Mouse (Mus musculus) midbrain, embryonic 11.5 days (tissue): ENCODE measurements around the gene Commd7. TPM values are rescaled to one million over a fixed set of nuclear protein-coding genes. Genes with fewer than 3 reads are reported as not detected.

Experiments used
- ATAC-seq: fragments of 200-750 bp; cut with Nextera tagmentation; 2 replicates; pipeline ENCODE4 v1.8.0; 2017; ENCODE audit warnings: moderate TSS enrichment, moderate library complexity; ENCODE audit not compliant: low FRiP score
- DNase-seq: peaks from one replicate; pipeline ENCODE4 v3.0.0; 2015; ENCODE audit warnings: low spot score; ENCODE audit errors: missing footprints
- H3K27ac ChIP-seq: fragments of 300-500 bp; sonication (generic); 2 replicates; pipeline ENCODE4 v1.5.1; 2014; ENCODE audit warnings: low read depth, low read length
- H3K27me3 ChIP-seq: fragments of 300-500 bp; sonication (generic); 2 replicates; pipeline ENCODE4 v1.6.1; 2014; ENCODE audit warnings: mild to moderate bottlenecking, low read length, moderate library complexity, mixed read lengths; ENCODE audit not compliant: control insufficient read depth, insufficient read depth
- H3K36me3 ChIP-seq: fragments of 300-500 bp; sonication (generic); 2 replicates; pipeline ENCODE4 v1.6.1; 2014; ENCODE audit warnings: mild to moderate bottlenecking, low read length, moderate library complexity, mixed read lengths; ENCODE audit not compliant: control insufficient read depth, insufficient read depth
- H3K4me1 ChIP-seq: fragments of 300-500 bp; sonication (generic); 2 replicates; pipeline ENCODE4 v1.6.1; 2014; ENCODE audit warnings: low read length; ENCODE audit not compliant: control insufficient read depth, insufficient read depth
- H3K4me2 ChIP-seq: fragments of 300-500 bp; sonication (generic); 2 replicates; pipeline ENCODE4 v1.6.1; 2014; ENCODE audit warnings: mild to moderate bottlenecking, moderate library complexity
- H3K4me3 ChIP-seq: fragments of 300-500 bp; sonication (generic); 2 replicates; pipeline ENCODE4 v1.5.1; 2014; ENCODE audit warnings: low read depth, low read length
- H3K9ac ChIP-seq: fragments of 300-500 bp; sonication (generic); 2 replicates; pipeline ENCODE4 v1.6.1; 2014; ENCODE audit warnings: low read length
- H3K9me3 ChIP-seq: fragments of 300-500 bp; sonication (generic); 2 replicates; pipeline ENCODE4 v1.6.1; 2016; ENCODE audit warnings: low read length; ENCODE audit not compliant: control insufficient read depth
- WGBS: fragments of 180-500 bp; shearing (Covaris S2); extraction: QIAGEN DNeasy Blood & Tissue Kit; methylation state at CpG from one replicate; pipeline ENCODE4 v1.1.7; 2014; 5-methylcytosine and 5-hydroxymethylcytosine counted together
- polyA plus RNA-seq: library from polyadenylated mRNA; unstranded; fragments of >200 nt; fragmentation: Nextera tagmentation; extraction: Ambion mirVana; gene quantifications from 2 replicates; pipeline ENCODE4 v1.2.1, GENCODE M21; 2014

Gene Commd7
- polyA plus RNA-seq, 1 experiment from 2014 or later, result 65.4 TPM

DNA sequence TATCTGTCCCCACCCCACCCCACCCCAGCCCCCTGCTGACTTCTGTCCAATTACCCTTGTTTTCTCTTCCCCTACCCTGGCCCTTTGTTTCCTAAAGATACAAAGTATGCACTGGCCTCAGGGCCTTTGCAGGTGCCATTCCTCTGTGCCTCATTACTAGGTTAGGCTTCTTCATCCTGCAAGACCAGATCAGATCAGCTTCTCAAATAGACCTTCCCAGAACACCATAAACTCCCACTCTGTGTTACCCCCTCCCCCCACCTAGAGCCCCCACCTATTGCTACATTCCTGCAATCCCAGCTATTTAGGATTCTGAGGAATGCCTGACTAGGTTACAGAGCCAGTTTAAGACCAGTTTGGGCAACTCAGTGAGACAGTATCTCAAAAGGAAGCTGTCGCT is 20.8 kb downstream of the Commd7 start:
- H3K4me1 ChIP-seq, result peaks cover 11% of the 10 kb centered on the region; the same call in 1 of the 2 replicates
- no peak overlapping the region for H3K4me2 ChIP-seq
- no peak for ATAC-seq
- H3K36me3 ChIP-seq, result no peaks in the 10 kb centered on the region
- WGBS, result 95% methylated on average over 1 of the region's 1 CpGs
- H3K9ac ChIP-seq, result no peak overlapping the region
- H3K9me3 ChIP-seq, result no peaks in the 10 kb centered on the region
- no peak overlapping the region for H3K4me3 ChIP-seq
- no peak overlapping the region for H3K27ac ChIP-seq
- peak; percentile 76 for DNase-seq
- no peaks in the 10 kb centered on the region for H3K27me3 ChIP-seq

DNA sequence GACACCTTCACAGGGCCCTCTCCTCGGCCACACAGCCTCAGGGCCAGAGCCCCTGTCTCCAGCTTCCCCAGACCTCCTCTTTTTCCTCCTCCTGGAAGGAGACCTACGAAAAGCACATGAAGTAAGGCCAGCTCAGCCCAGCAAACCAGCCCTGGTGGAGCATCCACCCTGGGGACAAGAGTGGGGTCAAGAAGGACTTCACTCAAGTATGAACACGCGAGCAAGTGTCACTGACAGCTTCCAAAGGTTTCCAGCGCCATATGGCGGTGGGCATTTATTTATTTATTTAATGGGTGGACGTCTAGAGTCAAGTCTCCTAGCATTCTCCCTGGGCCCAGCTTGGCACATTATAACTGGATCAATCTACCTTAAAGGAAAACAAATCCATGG is 21.3 kb downstream of the Commd7 start:
- DNase-seq (peak; percentile 91), ATAC-seq (no peak)
- no peak overlapping the region for H3K4me3 ChIP-seq
- peaks cover 11% of the 10 kb centered on the region; the same call in 1 of the 2 replicates for H3K4me1 ChIP-seq
- 68% methylated on average over 7 of the region's 7 CpGs for WGBS
- no peaks in the 10 kb centered on the region for H3K27me3 ChIP-seq
- no peak overlapping the region for H3K4me2 ChIP-seq
- peak overlapping the region; percentile 62 for H3K9ac ChIP-seq
- H3K9me3 ChIP-seq, result no peaks in the 10 kb centered on the region
- no peak overlapping the region; the same call in 1 of the 2 replicates for H3K27ac ChIP-seq
- no peaks in the 10 kb centered on the region for H3K36me3 ChIP-seq

DNA sequence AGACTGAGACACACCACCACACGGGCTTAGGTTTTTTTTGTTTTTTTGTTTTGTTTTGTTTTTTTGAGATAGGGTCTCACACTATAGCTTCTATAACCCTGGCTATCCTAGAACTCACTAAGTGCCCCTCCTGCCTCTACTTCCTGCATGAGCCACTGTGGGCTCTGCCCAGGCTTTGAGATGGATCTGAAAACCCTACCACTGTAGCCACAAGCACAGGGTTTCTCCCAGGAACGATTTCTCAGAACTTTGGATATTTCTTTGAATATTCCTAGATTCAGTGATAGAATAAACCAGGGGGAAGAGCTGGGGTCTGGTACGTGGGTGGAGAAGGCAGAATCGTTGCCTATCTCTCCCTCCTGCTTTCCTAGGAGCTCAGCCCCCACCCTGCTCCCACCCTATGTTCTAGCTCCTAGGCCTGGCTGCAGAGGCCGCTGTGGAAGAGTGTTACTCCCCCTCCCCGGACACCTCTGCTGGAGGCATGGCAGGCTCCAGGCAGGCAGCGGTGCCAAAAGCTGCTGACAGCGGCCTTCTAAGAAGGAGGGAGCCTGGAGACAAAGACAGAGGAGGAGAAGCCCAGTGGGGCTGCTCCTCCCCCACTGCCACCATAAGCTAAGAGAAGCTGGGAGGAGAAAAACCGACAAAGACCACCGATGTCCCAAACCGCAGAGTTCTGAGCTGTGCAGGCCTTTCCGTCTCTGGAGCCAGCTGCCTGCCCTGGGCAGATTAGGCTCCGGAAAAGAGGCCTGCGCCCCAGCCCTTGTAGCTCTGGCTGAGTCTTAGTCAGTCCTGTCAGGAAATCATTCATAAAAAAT is 21.9 kb downstream of the Commd7 start:
- Histone ChIP-seq H3K9me3 (no peaks in the 10 kb centered on the region), H3K4me3 (no peak overlapping the region), H3K27ac (peak overlapping the region; percentile 62), H3K4me1 (peaks cover 11% of the 10 kb centered on the region; the same call in 1 of the 2 replicates), H3K36me3 (no peaks in the 10 kb centered on the region), H3K9ac (peak overlapping the region; percentile 62), H3K4me2 (no peak overlapping the region), H3K27me3 (no peaks in the 10 kb centered on the region)
- peak; percentile 91 for DNase-seq
- WGBS, result 12% methylated on average over 14 of the region's 14 CpGs
- peak; percentile 41; the same call in 1 of the 2 replicates for ATAC-seq

DNA sequence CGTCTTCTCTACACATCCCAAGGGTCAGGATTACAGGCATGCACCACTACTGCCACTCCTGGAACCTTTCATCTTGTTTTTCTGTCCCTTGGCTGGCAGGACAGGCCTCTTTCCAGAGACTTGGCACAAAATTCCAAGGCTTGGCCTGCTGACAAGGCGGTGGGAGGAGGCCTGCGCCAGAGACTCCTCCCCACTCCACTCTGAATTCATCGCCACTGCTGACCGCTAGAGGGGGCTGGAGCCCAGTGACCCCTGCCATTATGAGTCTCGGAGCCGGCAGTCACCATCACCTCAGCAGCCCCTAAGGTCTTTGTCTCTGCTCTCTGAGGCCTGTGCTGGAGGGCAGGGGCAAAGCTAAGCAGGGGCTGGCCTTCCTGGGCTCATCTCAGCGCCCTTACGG is 23.0 kb downstream of the Commd7 start:
- WGBS, result 3% methylated on average over 9 of the region's 9 CpGs
- peak; percentile 98 for DNase-seq
- no peak overlapping the region for H3K4me3 ChIP-seq
- H3K4me1 ChIP-seq, result peaks cover 11% of the 10 kb centered on the region; the same call in 1 of the 2 replicates
- peak; percentile 88 for ATAC-seq
- H3K9ac ChIP-seq, result 0 out of 2 replicates have a peak overlapping the region, but pooled peaks have one; percentile 5
- H3K9me3 ChIP-seq, result no peaks in the 10 kb centered on the region
- H3K27ac ChIP-seq, result no peak overlapping the region
- no peaks in the 10 kb centered on the region for H3K36me3 ChIP-seq
- no peak overlapping the region for H3K4me2 ChIP-seq
- H3K27me3 ChIP-seq, result no peaks in the 10 kb centered on the region

DNA sequence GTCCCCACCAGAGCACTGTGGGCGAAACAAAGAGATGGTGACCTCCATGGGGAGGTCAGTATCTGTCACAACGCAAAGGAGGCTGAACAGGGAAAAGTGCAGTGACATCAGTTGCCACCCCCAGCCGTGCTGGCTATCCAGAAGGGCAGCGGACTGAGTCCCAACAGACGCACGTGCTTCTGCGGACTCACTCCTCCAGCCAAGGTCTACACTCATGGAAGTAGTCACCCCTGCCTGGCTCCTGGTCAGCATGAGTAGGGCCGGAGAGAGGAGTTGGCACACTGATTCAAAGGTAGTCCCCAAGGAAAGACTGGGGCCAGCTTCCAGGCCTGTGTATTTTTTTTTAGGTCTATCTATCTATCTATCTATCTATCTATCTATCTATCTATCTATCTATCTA is 23.5 kb downstream of the Commd7 start:
- H3K4me1 ChIP-seq, result peaks cover 11% of the 10 kb centered on the region; the same call in 1 of the 2 replicates
- DNase-seq, result no peak
- H3K9me3 ChIP-seq, result no peaks in the 10 kb centered on the region
- H3K9ac ChIP-seq, result no peak overlapping the region
- no peaks in the 10 kb centered on the region for H3K36me3 ChIP-seq
- ATAC-seq, result no peak
- no peak overlapping the region for H3K4me3 ChIP-seq
- WGBS, result 58% methylated on average over 8 of the region's 8 CpGs
- no peaks in the 10 kb centered on the region for H3K27me3 ChIP-seq
- no peak overlapping the region for H3K27ac ChIP-seq
- H3K4me2 ChIP-seq, result no peak overlapping the region

DNA sequence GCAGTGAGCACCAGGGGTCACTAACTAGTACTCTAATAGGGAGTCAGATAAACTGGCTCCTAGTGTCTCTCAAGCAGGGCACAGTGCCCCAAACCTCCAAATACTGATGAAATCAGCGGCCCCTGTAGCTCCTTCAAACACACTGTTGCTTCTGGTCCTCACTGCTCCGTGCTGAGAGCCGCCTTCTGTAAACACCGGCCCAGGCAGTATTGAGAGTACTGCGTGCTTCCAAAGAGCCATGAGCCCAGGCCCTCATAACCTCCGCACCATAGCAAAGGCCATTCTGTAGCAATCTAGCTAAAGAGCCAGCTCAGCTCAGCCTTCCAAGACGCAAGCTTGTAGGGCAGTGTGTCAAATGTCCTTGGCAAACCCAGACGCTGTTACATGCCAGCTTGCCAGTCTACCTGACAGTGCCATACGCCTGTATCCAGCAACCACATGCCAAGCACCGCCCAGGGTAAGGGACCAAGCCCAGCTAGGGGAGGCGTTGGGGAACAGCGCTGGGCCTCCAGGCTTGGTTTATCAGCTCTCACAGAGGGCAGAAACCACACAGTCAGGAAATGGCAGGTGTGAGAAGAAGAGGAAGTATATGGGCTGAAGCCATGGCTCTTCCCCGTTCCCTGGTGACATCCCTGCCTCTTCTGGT is 24.6 kb downstream of the Commd7 start:
- DNase-seq, result peak; percentile 79
- no peak overlapping the region for H3K27ac ChIP-seq
- H3K4me1 ChIP-seq, result peaks cover 11% of the 10 kb centered on the region; the same call in 1 of the 2 replicates
- no peaks in the 10 kb centered on the region for H3K27me3 ChIP-seq
- H3K36me3 ChIP-seq, result no peaks in the 10 kb centered on the region
- no peak overlapping the region for H3K4me3 ChIP-seq
- H3K9ac ChIP-seq, result no peak overlapping the region
- 87% methylated on average over 13 of the region's 13 CpGs for WGBS
- H3K4me2 ChIP-seq, result no peak overlapping the region
- no peaks in the 10 kb centered on the region for H3K9me3 ChIP-seq
- ATAC-seq, result no peak

DNA sequence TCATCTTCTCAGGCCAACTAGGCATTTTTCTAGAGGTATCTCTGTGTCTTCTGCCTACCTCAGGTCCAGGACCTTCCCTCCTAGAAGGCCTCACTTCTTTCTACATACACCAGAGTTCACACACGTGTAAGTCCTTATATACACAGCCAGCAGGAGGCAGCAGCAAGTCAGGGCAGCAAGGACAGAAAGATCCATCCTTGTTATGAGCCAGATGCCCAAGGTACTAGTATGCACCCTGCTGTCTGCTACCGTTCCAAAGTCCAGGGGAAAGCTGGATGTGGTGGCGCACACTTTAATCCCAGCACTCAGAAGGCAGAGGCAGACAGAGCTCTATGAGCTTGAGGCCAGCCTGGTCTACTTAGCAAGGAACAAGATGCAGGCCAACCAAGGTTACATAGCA is 26.2 kb downstream of the Commd7 start:
- H3K27me3 ChIP-seq, result no peaks in the 10 kb centered on the region
- no peak overlapping the region for H3K4me3 ChIP-seq
- no peaks in the 10 kb centered on the region for H3K36me3 ChIP-seq
- no peak for DNase-seq
- 82% methylated on average over 3 of the region's 3 CpGs for WGBS
- no peaks in the 10 kb centered on the region for H3K9me3 ChIP-seq
- H3K9ac ChIP-seq, result no peak overlapping the region
- no peak for ATAC-seq
- H3K27ac ChIP-seq, result no peak overlapping the region
- H3K4me2 ChIP-seq, result no peak overlapping the region
- peaks cover 11% of the 10 kb centered on the region for H3K4me1 ChIP-seq

DNA sequence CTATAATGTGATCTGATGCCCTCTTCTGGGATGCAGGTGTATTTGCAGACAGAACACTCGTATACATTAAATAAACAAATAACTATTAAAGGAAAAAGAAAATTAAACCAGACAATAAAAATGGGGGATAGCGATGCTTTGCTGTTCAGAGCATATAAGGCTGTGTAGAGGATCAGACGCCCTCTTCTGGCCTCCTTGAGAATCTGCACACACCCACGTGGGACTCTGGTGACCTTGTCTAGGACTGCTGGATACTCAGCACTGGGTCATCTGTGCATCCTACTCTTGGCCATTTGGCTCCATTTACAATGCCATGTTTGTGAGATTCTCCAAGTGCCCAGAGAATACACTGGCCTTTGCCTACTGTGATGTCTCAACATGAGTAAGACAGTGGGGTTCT is 28.9 kb downstream of the Commd7 start:
- DNase-seq (peak; percentile 54), ATAC-seq (no peak)
- Histone ChIP-seq H3K4me1 (peaks cover 6% of the 10 kb centered on the region; the same call in 1 of the 2 replicates), H3K27me3 (no peaks in the 10 kb centered on the region), H3K9ac (no peak overlapping the region), H3K4me2 (no peak overlapping the region), H3K4me3 (no peak overlapping the region), H3K27ac (no peak overlapping the region), H3K36me3 (no peaks in the 10 kb centered on the region), H3K9me3 (no peaks in the 10 kb centered on the region)
- WGBS, result 38% methylated on average over 4 of the region's 4 CpGs
